Mouse (Mus musculus) MEL (cell line): ENCODE data around the gene Fam169b.

Experiments used
- NELFE ChIP-seq: IDR thresholded peaks from 2 replicates; pipeline ENCODE4 v1.6.1; 2011; ENCODE audit warnings: low read depth, low read length, improper control_type of control experiment
- USF1 ChIP-seq: IDR thresholded peaks from 2 replicates; pipeline ENCODE4 v1.6.1; 2014; ENCODE audit warnings: low read depth, mild to moderate bottlenecking, inconsistent platforms, low read length, improper control_type of control experiment, moderate library complexity

DNA sequence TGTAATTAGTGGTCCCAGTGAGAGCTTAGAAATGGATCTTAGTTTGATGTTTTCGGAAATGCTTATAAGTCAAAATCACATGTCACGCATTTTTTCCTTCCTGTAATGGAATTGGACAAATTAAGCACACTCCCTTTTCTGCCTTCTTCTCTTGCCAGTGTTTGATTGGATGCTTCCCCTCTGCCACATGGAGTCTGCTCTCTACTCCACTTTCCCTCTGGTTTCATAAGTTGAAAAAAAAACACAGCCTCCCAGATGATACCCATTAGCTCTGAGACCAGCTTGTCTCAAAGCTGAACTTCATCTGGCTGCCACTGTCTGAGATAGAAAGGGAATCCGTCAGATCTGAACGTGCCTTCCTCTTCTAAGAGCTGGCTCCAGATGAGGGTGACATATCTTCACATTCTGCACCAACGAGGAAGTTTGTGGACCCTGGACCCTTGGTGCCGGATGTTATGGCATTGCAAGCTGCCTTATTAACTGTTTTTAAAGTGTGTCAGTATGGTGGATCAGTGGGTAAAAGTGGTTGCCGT is 52.6 kb downstream of the Fam169b start:
- TF ChIP-seq NELFE (no peak), USF1 (no peak)
